Mouse (Mus musculus) heart, postnatal 0 days (tissue): ENCODE measurements around the gene Arhgdia. TPM values are rescaled to one million over a fixed set of nuclear protein-coding genes. Genes with fewer than 3 reads are reported as not detected.
A peak's percentile ranks its signal among the peaks of the same experiment; 100 is the strongest.

Experiments
- ATAC-seq: fragments of 200-750 bp; cut with Nextera tagmentation; 2 replicates; pipeline ENCODE4 v1.8.0; 2017; ENCODE audit warnings: low read depth, moderate number of reproducible peaks, moderate library complexity; ENCODE audit not compliant: insufficient read depth
- DNase-seq: peaks from one replicate; pipeline ENCODE4 v3.0.0-alpha.2; 2016; ENCODE audit warnings: low spot score
- H3K27ac ChIP-seq: fragments of 300-500 bp; sonication (generic); 2 replicates; pipeline ENCODE4 v1.5.1; 2014; ENCODE audit warnings: low read depth, mild to moderate bottlenecking
- H3K27me3 ChIP-seq: fragments of 300-500 bp; sonication (generic); 2 replicates; pipeline ENCODE4 v1.6.1; 2014; ENCODE audit warnings: low read length, mixed read lengths; ENCODE audit not compliant: control insufficient read depth, insufficient read depth
- H3K36me3 ChIP-seq: fragments of 300-500 bp; sonication (generic); replicated peaks from 2 replicates; pipeline ENCODE4 v1.6.1; 2014; ENCODE audit warnings: low read length, mixed read lengths; ENCODE audit not compliant: control insufficient read depth, insufficient read depth
- H3K4me1 ChIP-seq: fragments of 300-500 bp; sonication (generic); 2 replicates; pipeline ENCODE4 v1.6.1; 2014; ENCODE audit warnings: antibody characterized with exemption; ENCODE audit not compliant: control insufficient read depth, insufficient read depth
- H3K4me2 ChIP-seq: fragments of 300-500 bp; sonication (generic); 2 replicates; pipeline ENCODE4 v1.6.1; 2014; ENCODE audit warnings: low read depth, mild to moderate bottlenecking, low read length, moderate library complexity
- H3K4me3 ChIP-seq: fragments of 300-500 bp; sonication (generic); 2 replicates; pipeline ENCODE4 v1.5.1; 2014; ENCODE audit warnings: low read depth, low read length
- H3K9ac ChIP-seq: fragments of 300-500 bp; sonication (generic); replicated peaks from 2 replicates; pipeline ENCODE4 v1.6.1; 2014; ENCODE audit warnings: low read depth, low read length, mixed read lengths
- H3K9me3 ChIP-seq: fragments of 300-500 bp; sonication (generic); replicated peaks from 2 replicates; pipeline ENCODE4 v1.6.1; 2016; ENCODE audit warnings: low read length; ENCODE audit not compliant: control insufficient read depth
- CTCF ChIP-seq: IDR thresholded peaks from 2 replicates; pipeline ENCODE4 v1.5.1; 2016; ENCODE audit warnings: antibody characterized with exemption, control low read depth, low read depth
- EP300 ChIP-seq: IDR thresholded peaks from 2 replicates; pipeline ENCODE4 v1.6.1; 2016; ENCODE audit warnings: antibody characterized with exemption, low read depth
- WGBS: fragments of 180-500 bp; shearing (Covaris S2); extraction: QIAGEN DNeasy Blood & Tissue Kit; methylation state at CpG from one replicate; pipeline ENCODE4 v1.1.7; 2014; 5-methylcytosine and 5-hydroxymethylcytosine counted together
- polyA plus RNA-seq: library from polyadenylated mRNA; unstranded; fragments of >200 nt; fragmentation: Nextera tagmentation; extraction: Ambion mirVana; gene quantifications from 2 replicates; pipeline ENCODE4 v1.2.1, GENCODE M21; 2015
- total RNA-seq: library from RNA; depleted of rRNA; stranded (reverse); fragments of >200 nt; gene quantifications from 2 replicates; pipeline ENCODE4 v1.2.3, GENCODE M21; 2014; ENCODE audit warnings: low replicate concordance

Arhgdia gene
- total and polyA plus RNA-seq, 2 experiments from 2014 or later: 231 to 245 TPM

- peak; percentile 68 for DNase-seq
- WGBS: 14% methylated on average over 3 of the region's 3 CpGs
- no peak overlapping the region for H3K4me3 ChIP-seq
- peaks cover 26% of the 10 kb centered on the region for H3K4me1 ChIP-seq
- H3K36me3 ChIP-seq: peaks cover 14% of the 10 kb centered on the region
- H3K27ac ChIP-seq: peak overlapping the region; percentile 69
- ATAC-seq: peak; percentile 71
- H3K9ac ChIP-seq: no peak overlapping the region
- H3K4me2 ChIP-seq: no peak overlapping the region
- TF ChIP-seq EP300 (0 out of 2 replicates have a peak, but pooled peaks have one; percentile 47), CTCF (no peak)
- H3K27me3 ChIP-seq: peaks cover 7% of the 10 kb centered on the region
- H3K9me3 ChIP-seq: no peaks in the 10 kb centered on the region
Measured at GRCm38 (mm10) chr11:120538485-120538884, 42.9 kb downstream of the Arhgdia start.

- DNase-seq (no peak), ATAC-seq (no peak)
- Histone ChIP-seq H3K4me2 (no peak overlapping the region), H3K4me1 (peaks cover 25% of the 10 kb centered on the region), H3K4me3 (no peak overlapping the region), H3K27ac (no peak overlapping the region), H3K9me3 (no peaks in the 10 kb centered on the region), H3K27me3 (peaks cover 34% of the 10 kb centered on the region), H3K9ac (no peak overlapping the region), H3K36me3 (no peaks in the 10 kb centered on the region)
- TF ChIP-seq EP300: no peak
- no peak for TF ChIP-seq CTCF
- 56% methylated on average over 3 of the region's 3 CpGs for WGBS
Measured at GRCm38 (mm10) chr11:120535804-120536203, 45.6 kb downstream of the Arhgdia start.

GRCm38 (mm10) chr11:120535145-120535544, 46.3 kb downstream of the Arhgdia start:
- H3K4me3 ChIP-seq: no peak overlapping the region
- no peak overlapping the region for H3K4me2 ChIP-seq
- peaks cover 28% of the 10 kb centered on the region for H3K4me1 ChIP-seq
- DNase-seq: no peak
- H3K9ac ChIP-seq: no peak overlapping the region
- no peak overlapping the region for H3K27ac ChIP-seq
- H3K9me3 ChIP-seq: no peaks in the 10 kb centered on the region
- no peak for TF ChIP-seq EP300
- no peak for TF ChIP-seq CTCF
- ATAC-seq: no peak
- no peaks in the 10 kb centered on the region for H3K36me3 ChIP-seq
- peaks cover 40% of the 10 kb centered on the region for H3K27me3 ChIP-seq
- 41% methylated on average over 3 of the region's 3 CpGs for WGBS

- no peaks in the 10 kb centered on the region for H3K36me3 ChIP-seq
- ATAC-seq (no peak), DNase-seq (no peak)
- 82% methylated on average over 8 of the region's 8 CpGs for WGBS
- peaks cover 51% of the 10 kb centered on the region for H3K27me3 ChIP-seq
- no peak overlapping the region for H3K4me3 ChIP-seq
- H3K4me1 ChIP-seq: peaks cover 19% of the 10 kb centered on the region
- H3K9ac ChIP-seq: no peak overlapping the region
- H3K4me2 ChIP-seq: no peak overlapping the region
- TF ChIP-seq EP300 (no peak), CTCF (no peak)
- no peak overlapping the region for H3K27ac ChIP-seq
- H3K9me3 ChIP-seq: no peaks in the 10 kb centered on the region
Measured at GRCm38 (mm10) chr11:120534093-120534492, 47.3 kb downstream of the Arhgdia start.

- Histone ChIP-seq H3K4me2 (no peak overlapping the region), H3K9me3 (no peaks in the 10 kb centered on the region), H3K36me3 (no peaks in the 10 kb centered on the region), H3K4me1 (peaks cover 7% of the 10 kb centered on the region), H3K27ac (no peak overlapping the region), H3K9ac (no peak overlapping the region), H3K27me3 (peaks cover 64% of the 10 kb centered on the region), H3K4me3 (no peak overlapping the region)
- TF ChIP-seq CTCF: no peak
- no peak for TF ChIP-seq EP300
- ATAC-seq (no peak), DNase-seq (no peak)
- WGBS: 30% methylated on average over 9 of the region's 9 CpGs
Measured at GRCm38 (mm10) chr11:120531646-120532045, 49.8 kb downstream of the Arhgdia start.
